Mouse (Mus musculus): ENCODE data around the gene A630001G21Rik. TPM values are rescaled to one million over a fixed set of nuclear protein-coding genes. Genes with fewer than 3 reads are reported as not detected.

A630001G21Rik gene
- polyA plus RNA-seq, 1 experiment from 2014 or later = 1.3 TPM

GRCm38 (mm10) chr1:85720220-85720893, 58.1 kb downstream of the A630001G21Rik start:
- ATAC-seq (ENCODE audit: low FRiP score, low TSS enrichment) = 0 out of 2 replicates have a peak, but pooled peaks have one; percentile 26
- H3K36me3 ChIP-seq (ENCODE audit: insufficient read depth, low read length) = no peaks in the 10 kb centered on the region
- WGBS = 73% methylated on average over 10 of the region's 10 CpGs
- no peaks in the 10 kb centered on the region for H3K9me3 ChIP-seq (ENCODE audit: low read length)
- no peak overlapping the region for H3K4me2 ChIP-seq (replicated peaks; ENCODE audit: low read depth, low read length)
- H3K27me3 ChIP-seq (ENCODE audit: insufficient read depth, low read length) = no peaks in the 10 kb centered on the region
- H3K27ac ChIP-seq (ENCODE audit: low read length) = no peak overlapping the region
- H3K9ac ChIP-seq (replicated peaks; ENCODE audit: low read length) = no peak overlapping the region
- no peak overlapping the region for H3K4me3 ChIP-seq (ENCODE audit: low read length)
- peaks cover 3% of the 10 kb centered on the region; the same call in 1 of the 2 replicates for H3K4me1 ChIP-seq (ENCODE audit: insufficient read depth, low read length)

- no peaks in the 10 kb centered on the region for H3K9me3 ChIP-seq (ENCODE audit: low read length)
- H3K9ac ChIP-seq (replicated peaks; ENCODE audit: low read length) = no peak overlapping the region
- 33% methylated on average over 4 of the region's 4 CpGs for WGBS
- no peak; the same call in 1 of the 2 replicates for ATAC-seq (ENCODE audit: low FRiP score, low TSS enrichment)
- H3K27me3 ChIP-seq (ENCODE audit: insufficient read depth, low read length) = no peaks in the 10 kb centered on the region
- H3K4me2 ChIP-seq (replicated peaks; ENCODE audit: low read depth, low read length) = no peak overlapping the region
- no peak overlapping the region for H3K27ac ChIP-seq (ENCODE audit: low read length)
- H3K4me1 ChIP-seq (ENCODE audit: insufficient read depth, low read length) = peaks cover 3% of the 10 kb centered on the region; the same call in 1 of the 2 replicates
- H3K4me3 ChIP-seq (ENCODE audit: low read length) = no peak overlapping the region
- H3K36me3 ChIP-seq (ENCODE audit: insufficient read depth, low read length) = no peaks in the 10 kb centered on the region
Observed at GRCm38 (mm10) chr1:85719049-85719448, 59.4 kb downstream of the A630001G21Rik start.

GRCm38 (mm10) chr1:85716447-85717027, 61.9 kb downstream of the A630001G21Rik start:
- H3K4me2 ChIP-seq (replicated peaks; ENCODE audit: low read depth, low read length) = no peak overlapping the region
- no peaks in the 10 kb centered on the region for H3K27me3 ChIP-seq (ENCODE audit: insufficient read depth, low read length)
- 60% methylated on average over 7 of the region's 7 CpGs for WGBS

GRCm38 (mm10) chr1:85714501-85714900, 63.9 kb downstream of the A630001G21Rik start:
- H3K36me3 ChIP-seq (ENCODE audit: insufficient read depth, low read length) = no peaks in the 10 kb centered on the region
- no peak overlapping the region for H3K4me3 ChIP-seq (ENCODE audit: low read length)
- no peaks in the 10 kb centered on the region for H3K4me1 ChIP-seq (ENCODE audit: insufficient read depth, low read length)
- ATAC-seq (ENCODE audit: low FRiP score, low TSS enrichment) = no peak
- no peak overlapping the region for H3K9ac ChIP-seq (replicated peaks; ENCODE audit: low read length)
- no peaks in the 10 kb centered on the region for H3K9me3 ChIP-seq (ENCODE audit: low read length)
- no peak overlapping the region for H3K27ac ChIP-seq (ENCODE audit: low read length)
- H3K27me3 ChIP-seq (ENCODE audit: insufficient read depth, low read length) = no peaks in the 10 kb centered on the region
- no peak overlapping the region for H3K4me2 ChIP-seq (replicated peaks; ENCODE audit: low read depth, low read length)

More at GRCm38 (mm10) chr1:85716447-85717027, 61.9 kb downstream of the A630001G21Rik start:
- no peak overlapping the region for H3K27ac ChIP-seq (ENCODE audit: low read length)
- no peak for ATAC-seq (ENCODE audit: low FRiP score, low TSS enrichment)
- H3K9ac ChIP-seq (replicated peaks; ENCODE audit: low read length) = no peak overlapping the region
- H3K4me3 ChIP-seq (ENCODE audit: low read length) = no peak overlapping the region
- H3K9me3 ChIP-seq (ENCODE audit: low read length) = no peaks in the 10 kb centered on the region
- no peaks in the 10 kb centered on the region for H3K36me3 ChIP-seq (ENCODE audit: insufficient read depth, low read length)
- peaks cover 3% of the 10 kb centered on the region; the same call in 1 of the 2 replicates for H3K4me1 ChIP-seq (ENCODE audit: insufficient read depth, low read length)

GRCm38 (mm10) chr1:85706754-85707153, 71.7 kb downstream of the A630001G21Rik start:
- Histone ChIP-seq H3K27me3 (ENCODE audit: insufficient read depth, low read length) (no peaks in the 10 kb centered on the region), H3K4me2 (replicated peaks; ENCODE audit: low read depth, low read length) (no peak overlapping the region), H3K9ac (replicated peaks; ENCODE audit: low read length) (no peak overlapping the region), H3K9me3 (ENCODE audit: low read length) (no peaks in the 10 kb centered on the region), H3K27ac (ENCODE audit: low read length) (no peak overlapping the region), H3K4me3 (ENCODE audit: low read length) (no peak overlapping the region), H3K4me1 (ENCODE audit: insufficient read depth, low read length) (no peaks in the 10 kb centered on the region), H3K36me3 (ENCODE audit: insufficient read depth, low read length) (no peaks in the 10 kb centered on the region)
- no peak for ATAC-seq (ENCODE audit: low FRiP score, low TSS enrichment)
- WGBS = 85% methylated on average over 2 of the region's 2 CpGs

- Histone ChIP-seq H3K4me2 (replicated peaks; ENCODE audit: low read depth, low read length) (no peak overlapping the region), H3K4me1 (ENCODE audit: insufficient read depth, low read length) (no peaks in the 10 kb centered on the region), H3K4me3 (ENCODE audit: low read length) (no peak overlapping the region), H3K9ac (replicated peaks; ENCODE audit: low read length) (no peak overlapping the region), H3K9me3 (ENCODE audit: low read length) (no peaks in the 10 kb centered on the region), H3K27me3 (ENCODE audit: insufficient read depth, low read length) (no peaks in the 10 kb centered on the region), H3K36me3 (ENCODE audit: insufficient read depth, low read length) (no peaks in the 10 kb centered on the region), H3K27ac (ENCODE audit: low read length) (no peak overlapping the region)
- WGBS = 93% methylated on average over 1 of the region's 1 CpGs
- ATAC-seq (ENCODE audit: low FRiP score, low TSS enrichment) = no peak
Observed at GRCm38 (mm10) chr1:85705552-85705951, 72.9 kb downstream of the A630001G21Rik start.

GRCm38 (mm10) chr1:85703245-85704186, 74.9 kb downstream of the A630001G21Rik start:
- Histone ChIP-seq H3K9me3 (ENCODE audit: low read length) (no peaks in the 10 kb centered on the region), H3K4me2 (replicated peaks; ENCODE audit: low read depth, low read length) (peak overlapping the region; percentile 60), H3K4me1 (ENCODE audit: insufficient read depth, low read length) (no peaks in the 10 kb centered on the region), H3K27ac (ENCODE audit: low read length) (no peak overlapping the region), H3K9ac (replicated peaks; ENCODE audit: low read length) (peak overlapping the region; percentile 46), H3K4me3 (ENCODE audit: low read length) (peak overlapping the region; percentile 47), H3K27me3 (ENCODE audit: insufficient read depth, low read length) (no peaks in the 10 kb centered on the region), H3K36me3 (ENCODE audit: insufficient read depth, low read length) (no peaks in the 10 kb centered on the region)
- ATAC-seq (ENCODE audit: low FRiP score, low TSS enrichment) = peak; percentile 97
- 22% methylated on average over 22 of the region's 22 CpGs for WGBS

GRCm38 (mm10) chr1:85702531-85702930, 75.9 kb downstream of the A630001G21Rik start:
- Histone ChIP-seq H3K36me3 (ENCODE audit: insufficient read depth, low read length) (no peaks in the 10 kb centered on the region), H3K4me3 (ENCODE audit: low read length) (no peak overlapping the region), H3K9ac (replicated peaks; ENCODE audit: low read length) (no peak overlapping the region), H3K27ac (ENCODE audit: low read length) (no peak overlapping the region), H3K4me1 (ENCODE audit: insufficient read depth, low read length) (no peaks in the 10 kb centered on the region), H3K27me3 (ENCODE audit: insufficient read depth, low read length) (no peaks in the 10 kb centered on the region), H3K9me3 (ENCODE audit: low read length) (no peaks in the 10 kb centered on the region), H3K4me2 (replicated peaks; ENCODE audit: low read depth, low read length) (no peak overlapping the region)
- no peak for ATAC-seq (ENCODE audit: low FRiP score, low TSS enrichment)
- 68% methylated on average over 4 of the region's 4 CpGs for WGBS

GRCm38 (mm10) chr1:85697721-85698493, 80.5 kb downstream of the A630001G21Rik start:
- 81% methylated on average over 4 of the region's 4 CpGs for WGBS
- Histone ChIP-seq H3K4me1 (ENCODE audit: insufficient read depth, low read length) (no peaks in the 10 kb centered on the region), H3K9me3 (ENCODE audit: low read length) (no peaks in the 10 kb centered on the region), H3K4me3 (ENCODE audit: low read length) (no peak overlapping the region), H3K4me2 (replicated peaks; ENCODE audit: low read depth, low read length) (no peak overlapping the region), H3K36me3 (ENCODE audit: insufficient read depth, low read length) (no peaks in the 10 kb centered on the region), H3K9ac (replicated peaks; ENCODE audit: low read length) (no peak overlapping the region), H3K27ac (ENCODE audit: low read length) (no peak overlapping the region), H3K27me3 (ENCODE audit: insufficient read depth, low read length) (no peaks in the 10 kb centered on the region)
- no peak for ATAC-seq (ENCODE audit: low FRiP score, low TSS enrichment)
